Mouse (Mus musculus): ENCODE measurements around the gene Pde8b.

Pde8b gene

DNA sequence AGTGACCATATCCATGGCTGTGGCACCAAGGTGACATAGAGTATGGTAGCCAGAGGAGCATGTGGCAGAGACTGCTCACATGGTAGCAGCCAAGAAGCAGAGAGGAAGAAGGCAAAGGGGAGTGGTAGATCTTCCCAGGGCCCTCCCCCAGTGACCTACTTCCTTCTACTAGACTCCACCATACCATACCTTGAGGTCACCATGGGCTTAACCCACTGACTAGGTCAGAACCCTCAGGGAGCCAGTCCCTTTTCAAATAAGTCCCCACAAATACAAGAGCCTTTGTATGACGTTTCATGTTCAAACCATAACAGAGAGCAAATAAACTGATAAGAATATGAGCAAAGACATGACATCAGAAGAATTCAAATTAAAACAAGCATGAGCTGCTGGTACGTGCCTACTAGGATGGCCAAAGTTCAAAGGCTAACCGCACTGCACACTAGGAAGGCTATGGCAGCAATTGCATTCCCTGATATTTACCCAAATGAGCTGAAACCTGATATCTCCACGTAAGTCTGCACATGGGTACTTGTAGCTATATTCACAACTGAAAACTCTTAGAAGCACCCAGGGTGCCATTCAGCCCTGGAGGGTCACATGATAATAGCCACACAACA lies 109.6 kb downstream of the Pde8b start:
- no peak for DNase-seq (ENCODE audit: low read depth, low spot score)

DNA sequence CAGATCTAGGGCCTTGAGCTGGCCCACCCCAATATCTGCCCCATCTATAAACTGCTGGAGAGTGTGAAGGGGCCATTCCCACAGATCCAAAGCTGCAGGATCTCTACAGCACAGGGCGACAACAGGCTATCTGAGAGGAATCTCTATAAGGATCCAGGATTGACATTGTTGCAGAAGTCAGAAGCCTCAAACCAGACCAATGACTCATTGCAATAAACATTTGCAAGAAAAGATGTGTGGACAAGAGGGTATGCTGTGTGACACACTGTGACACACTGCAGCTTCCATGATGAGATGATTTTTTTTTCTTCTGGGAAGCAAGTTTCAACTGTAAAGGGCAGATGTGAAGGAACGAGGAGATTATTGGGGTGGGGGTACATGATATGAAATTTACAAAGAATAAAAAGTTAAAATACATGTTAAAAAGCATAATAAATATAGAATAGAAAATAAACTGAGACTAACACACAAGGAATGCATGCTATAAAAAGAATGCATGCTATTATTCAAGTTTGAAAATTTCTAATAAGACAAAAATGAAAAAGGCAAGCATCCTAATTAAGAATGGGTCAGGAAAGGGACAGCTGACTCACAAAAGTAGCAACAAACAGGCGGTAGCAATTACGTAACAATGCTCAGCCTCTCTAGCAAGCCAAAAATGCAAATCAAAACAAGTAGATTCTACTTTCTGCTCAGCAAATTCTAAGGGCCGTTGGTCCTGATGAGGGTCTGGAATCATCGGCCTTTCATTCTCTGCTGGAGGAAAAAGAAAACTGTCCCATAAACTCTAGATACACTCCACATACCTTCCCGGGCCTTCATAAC lies 114.6 kb downstream of the Pde8b start:
- DNase-seq (ENCODE audit: low read depth, low spot score), result no peak

DNA sequence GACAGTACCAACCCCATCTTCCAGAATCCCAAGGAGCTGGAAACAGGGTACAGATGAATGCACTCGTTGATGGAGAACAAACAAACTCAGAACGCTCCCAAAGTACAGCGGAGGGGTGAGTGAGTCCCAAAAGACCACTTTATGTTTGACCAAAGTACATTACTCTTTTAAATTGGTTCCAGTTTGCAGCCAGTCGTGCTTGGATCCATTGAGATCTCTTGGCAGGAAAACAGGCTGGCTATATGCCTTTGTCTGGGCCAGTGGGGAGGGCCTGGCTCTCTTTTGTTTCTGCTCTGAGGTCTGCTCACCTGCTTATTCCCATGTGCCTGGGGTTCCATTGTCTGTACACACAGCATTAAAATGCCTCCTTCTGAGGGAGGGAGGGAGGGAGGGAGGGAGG lies 118.3 kb downstream of the Pde8b start:
- no peak for DNase-seq (ENCODE audit: low read depth, low spot score)

DNA sequence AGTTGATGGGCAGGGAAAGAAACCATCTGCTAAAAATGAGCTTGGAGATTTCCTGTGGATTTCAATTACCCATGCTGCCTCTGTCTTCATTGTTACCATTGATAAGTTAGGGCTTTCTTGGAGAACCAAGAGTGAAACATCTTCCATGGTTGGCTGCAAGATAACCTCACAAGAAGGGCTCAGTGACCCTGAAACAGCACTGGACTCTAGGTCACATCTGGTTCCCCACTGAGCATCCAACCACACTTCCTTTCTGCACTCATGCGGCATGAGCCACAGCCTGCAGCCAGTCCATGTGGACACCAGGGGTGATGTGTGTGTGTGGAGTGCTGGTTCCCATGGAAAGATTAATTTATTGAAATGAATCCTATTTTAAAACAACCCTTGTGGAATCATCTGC lies 119.1 kb downstream of the Pde8b start:
- peak; percentile 14 for DNase-seq (ENCODE audit: low read depth, low spot score)

DNA sequence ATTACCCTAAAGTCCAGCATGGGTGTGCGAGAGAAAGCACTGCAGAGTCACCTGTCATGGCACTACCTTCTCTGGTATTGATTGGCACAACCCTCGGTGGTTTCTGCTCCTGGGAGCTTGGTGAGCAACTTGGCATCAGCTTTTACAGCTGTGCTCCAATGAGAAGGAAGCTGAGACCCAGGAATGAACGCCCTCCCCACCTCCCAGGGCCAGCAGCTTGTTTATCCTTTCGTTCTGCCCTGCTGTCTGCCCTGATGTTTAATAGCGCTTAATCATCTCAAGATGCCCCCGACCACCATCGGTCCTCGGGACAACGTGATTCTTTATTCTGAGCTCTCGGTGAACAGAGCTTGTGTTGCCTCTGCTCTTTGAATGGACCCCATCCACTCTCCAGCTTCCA lies 122.8 kb downstream of the Pde8b start:
- DNase-seq (ENCODE audit: low read depth, low spot score), result no peak

DNA sequence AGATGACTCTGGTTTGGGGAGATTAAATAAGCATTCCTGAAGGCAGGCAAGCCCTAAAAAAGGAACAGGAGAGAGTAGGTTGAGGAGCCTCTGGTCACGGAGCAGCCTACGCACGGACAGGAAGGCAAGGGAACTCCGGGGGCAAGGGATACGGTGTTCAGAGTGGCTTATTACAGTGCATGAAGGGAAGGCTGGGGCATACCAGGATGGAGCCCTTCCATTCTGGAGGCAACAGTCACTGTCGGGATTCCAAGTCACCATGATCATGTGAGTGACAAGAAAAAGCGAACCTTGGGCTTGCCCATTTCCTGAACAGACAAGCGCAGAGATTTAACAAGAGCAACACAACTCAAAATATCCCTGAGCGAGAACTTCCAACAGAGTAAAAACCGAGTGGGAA lies 123.3 kb downstream of the Pde8b start:
- DNase-seq (ENCODE audit: low read depth, low spot score), result no peak

DNA sequence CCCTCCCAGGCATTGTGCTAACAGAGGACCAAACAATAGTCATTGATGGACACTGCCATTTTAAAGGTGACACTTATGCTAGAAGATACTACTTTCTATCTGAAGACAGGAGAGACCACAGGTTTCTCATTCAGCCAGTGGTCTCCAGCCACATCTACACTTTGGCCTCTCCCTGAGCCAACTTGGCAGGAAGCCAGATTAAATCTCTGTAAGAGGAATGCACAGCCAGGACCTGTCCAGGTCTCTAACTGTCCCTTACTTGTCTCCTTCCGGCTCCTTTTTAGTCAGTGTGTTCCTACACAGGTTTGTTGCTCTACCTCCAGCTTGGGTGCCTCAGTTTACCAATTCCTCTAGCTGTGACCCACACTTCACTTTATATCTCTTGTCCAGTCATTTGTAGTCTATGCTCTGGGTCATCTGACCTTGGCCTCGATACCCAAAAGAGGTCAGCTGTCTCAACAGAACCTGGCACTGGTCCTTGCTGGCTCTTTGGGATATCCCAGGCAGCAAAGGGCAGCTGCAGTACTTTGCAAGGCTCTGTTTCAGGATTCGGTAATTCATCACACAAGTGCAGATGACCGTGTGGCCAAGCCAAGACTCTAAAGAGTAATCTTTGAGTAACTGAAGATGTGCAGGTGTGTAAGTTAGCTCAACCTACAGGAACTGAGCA lies 124.5 kb downstream of the Pde8b start:
- no peak for DNase-seq (ENCODE audit: low read depth, low spot score)

DNA sequence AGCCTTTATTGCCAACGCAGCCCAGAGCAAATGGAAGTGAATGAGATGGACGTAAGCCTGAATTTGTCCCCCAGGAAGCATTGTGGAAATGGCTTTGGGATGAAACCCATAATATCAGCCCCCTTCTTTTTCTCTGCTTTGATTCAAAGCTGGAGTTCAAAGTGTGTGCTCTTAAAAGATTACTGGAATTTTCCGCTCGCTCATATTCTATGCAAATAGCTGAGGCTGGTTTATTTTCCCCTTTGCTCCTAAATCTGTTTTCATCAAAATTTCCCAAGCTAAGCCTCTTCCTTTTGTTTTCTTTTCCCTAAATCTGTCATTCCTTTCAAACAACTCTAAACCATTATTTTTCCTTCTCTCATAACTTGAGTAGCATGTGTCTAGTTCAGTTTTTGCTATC lies 129.6 kb downstream of the Pde8b start:
- no peak for DNase-seq (ENCODE audit: low read depth, low spot score)

DNA sequence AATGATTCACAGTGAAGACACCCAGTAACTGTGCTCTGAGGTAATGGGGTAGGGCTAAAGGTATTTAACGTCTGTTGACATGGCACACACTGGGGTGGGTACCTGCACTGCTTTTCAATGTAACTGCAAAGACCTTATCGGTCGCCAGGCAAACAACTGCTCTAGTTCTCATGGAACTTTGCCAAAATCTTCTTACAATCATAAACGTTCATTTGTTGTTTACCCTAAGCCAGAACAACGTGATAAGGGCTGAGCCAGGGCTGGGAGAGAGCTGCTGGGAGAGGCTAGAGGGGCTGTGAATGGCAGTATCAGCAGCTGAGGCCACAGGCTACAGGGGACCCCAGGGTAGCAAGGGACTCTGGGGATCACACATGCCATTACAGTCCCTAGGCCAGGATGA lies 136.4 kb downstream of the Pde8b start:
- no peak for DNase-seq (ENCODE audit: low read depth, low spot score)

DNA sequence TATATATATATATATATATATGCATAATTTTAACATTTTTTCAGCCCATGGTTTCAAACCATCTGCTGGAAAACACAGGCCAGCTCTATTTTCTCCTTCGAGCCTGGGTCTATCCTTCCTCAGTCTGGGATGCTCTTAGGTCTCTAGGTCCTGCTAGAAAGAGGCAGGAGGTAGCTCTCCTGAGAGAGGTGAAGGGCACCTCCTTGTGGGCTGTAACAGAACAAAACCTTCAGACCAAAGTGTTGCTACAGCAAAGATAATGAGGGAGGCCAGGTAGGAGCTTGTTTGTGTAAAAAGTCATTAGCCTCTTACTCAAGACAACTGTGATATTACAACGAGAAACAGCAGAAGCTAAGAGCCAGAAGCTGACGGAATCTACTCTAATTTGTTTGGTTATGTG lies 140.6 kb downstream of the Pde8b start:
- no peak for DNase-seq (ENCODE audit: low read depth, low spot score)

DNA sequence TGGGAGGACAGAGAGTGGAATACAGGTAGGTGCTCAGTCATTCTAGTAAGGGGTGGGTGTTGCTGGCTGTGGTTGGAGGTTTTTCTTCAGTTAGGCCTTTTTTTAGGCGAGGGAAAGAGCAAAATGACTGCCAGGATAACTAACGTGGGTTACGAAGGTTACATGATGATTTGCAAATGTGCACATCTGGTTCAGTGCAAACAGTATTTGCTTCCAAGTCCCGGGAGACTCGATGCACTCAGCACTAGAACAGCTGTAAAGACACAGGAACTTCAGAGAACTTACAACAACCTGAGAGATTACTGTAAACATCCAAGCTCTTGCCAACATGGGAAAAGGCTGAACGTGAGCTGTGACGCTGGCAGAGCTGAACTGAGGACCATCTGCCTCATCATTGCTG lies 142.1 kb downstream of the Pde8b start:
- no peak for DNase-seq (ENCODE audit: low read depth, low spot score)

DNA sequence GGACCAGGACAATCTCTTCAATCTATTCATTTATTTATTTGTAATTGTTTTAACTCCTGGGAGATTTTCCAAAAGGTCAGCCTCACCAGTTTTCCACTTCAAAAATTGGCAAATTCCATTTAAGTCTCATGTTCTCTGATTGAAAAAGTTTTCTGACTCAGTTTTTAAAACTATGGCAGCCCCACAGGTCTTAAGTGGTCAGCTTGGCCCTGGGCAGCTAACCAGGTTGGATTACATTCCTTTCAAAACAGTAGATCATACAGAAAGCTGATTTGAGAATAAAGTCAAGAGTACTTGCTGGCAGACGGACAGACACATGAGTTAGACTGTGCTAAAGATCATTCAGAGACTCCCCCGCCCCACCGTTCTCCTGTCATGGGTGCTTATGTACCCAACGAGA lies 145.3 kb downstream of the Pde8b start:
- no peak for DNase-seq (ENCODE audit: low read depth, low spot score)

DNA sequence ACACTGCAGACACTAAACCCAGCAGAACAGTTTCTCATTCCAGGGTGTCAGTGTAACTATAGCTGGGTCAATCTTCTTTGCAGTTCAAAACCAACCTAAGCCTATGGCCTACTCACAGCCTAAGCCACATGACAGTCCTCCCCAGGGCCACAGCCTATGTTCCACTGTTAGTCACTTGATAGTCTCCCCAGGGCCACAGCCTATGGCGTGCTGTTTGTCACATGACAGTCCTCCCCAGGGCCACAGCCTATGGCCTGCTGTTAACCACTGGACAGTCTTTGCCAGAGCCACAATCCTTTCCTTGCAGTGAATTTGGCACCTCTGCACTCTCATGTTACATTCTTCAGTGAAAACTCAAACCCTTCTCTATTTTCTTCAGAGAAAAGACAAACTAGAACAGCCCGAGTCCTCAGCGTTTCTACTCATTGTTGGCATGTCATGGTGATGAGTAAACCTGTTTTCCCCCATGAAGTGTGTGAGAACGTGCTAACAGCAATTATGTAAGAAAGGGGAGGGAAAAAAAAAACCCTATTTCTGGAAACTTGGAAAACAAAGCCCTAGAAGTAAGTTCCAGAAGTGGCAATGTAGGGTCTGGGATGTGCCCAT lies 147.0 kb downstream of the Pde8b start:
- DNase-seq (ENCODE audit: low read depth, low spot score), result no peak

DNA sequence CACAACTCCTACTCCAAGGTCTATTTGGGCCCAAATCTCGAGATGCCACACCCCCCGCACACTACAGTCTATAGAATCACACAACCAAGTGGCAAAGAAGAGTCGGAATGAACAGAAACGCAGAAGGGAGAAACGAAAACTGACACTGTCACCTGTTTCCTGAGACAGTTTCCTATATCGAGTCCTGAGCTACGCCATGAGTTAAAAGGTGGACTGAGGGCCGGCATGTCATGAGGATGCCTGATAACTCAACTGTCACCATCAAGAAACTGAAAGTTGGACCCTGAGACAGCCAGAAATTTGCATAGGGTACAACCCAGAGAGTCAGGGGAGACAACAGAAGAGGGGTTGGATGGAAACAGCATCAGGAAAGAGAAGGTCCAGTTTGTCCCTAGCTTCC lies 148.8 kb downstream of the Pde8b start:
- no peak for DNase-seq (ENCODE audit: low read depth, low spot score)

DNA sequence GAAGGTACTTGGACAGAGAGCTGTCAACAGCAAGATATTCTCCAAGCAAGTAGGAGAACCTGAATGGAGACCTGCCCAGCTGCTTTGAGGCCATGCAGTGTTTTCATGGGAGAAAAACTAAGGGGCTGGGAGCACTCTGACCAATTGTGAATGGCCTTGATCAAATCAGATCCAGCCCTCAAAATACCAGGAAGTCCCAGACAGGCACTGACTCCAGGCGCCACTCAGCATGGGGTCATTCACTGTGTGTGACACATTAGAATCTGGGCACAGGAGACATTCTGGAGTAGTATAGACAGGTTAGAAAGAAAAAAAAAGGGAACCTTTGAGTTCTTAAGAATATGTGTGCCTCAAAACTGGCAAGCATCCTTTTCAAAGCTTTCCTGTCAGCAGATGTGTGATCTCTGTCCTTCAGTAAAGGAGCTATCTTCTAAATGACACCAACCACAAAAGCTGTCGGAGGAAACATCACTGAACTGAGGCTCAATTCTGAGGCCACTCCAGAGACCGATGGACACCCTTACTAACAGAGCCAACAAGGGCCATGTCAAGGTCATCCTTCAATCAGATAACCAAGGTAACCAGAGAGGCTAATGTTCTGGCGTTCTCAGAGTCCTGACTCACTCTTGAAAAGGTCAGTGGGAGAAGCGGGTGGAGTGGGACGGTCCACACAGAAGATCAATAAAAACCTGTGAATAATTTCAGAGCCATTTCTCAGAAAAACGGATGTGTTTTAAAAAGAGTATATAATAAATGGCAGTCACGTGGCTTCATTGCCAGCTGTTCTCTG lies 151.0 kb downstream of the Pde8b start:
- DNase-seq (ENCODE audit: low read depth, low spot score), result no peak

DNA sequence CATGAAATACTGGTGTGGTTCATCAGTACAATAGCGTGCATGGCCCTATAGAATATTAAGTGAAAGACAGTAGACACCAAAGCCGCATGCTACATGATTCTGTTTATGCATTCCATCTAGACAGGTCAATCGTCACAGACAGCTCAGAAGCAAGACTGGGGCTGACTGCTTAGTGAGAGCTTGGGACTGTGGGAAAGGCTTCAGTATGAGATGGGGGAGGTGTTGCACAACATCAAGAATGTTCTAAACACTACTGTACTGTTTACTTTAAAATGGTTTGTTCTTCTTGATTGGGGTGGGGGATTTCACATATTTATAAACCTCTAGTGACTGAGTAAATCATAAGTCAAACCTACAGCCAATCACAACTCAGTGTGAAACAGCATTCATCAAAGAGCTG lies 153.5 kb downstream of the Pde8b start:
- no peak for DNase-seq (ENCODE audit: low read depth, low spot score)

DNA sequence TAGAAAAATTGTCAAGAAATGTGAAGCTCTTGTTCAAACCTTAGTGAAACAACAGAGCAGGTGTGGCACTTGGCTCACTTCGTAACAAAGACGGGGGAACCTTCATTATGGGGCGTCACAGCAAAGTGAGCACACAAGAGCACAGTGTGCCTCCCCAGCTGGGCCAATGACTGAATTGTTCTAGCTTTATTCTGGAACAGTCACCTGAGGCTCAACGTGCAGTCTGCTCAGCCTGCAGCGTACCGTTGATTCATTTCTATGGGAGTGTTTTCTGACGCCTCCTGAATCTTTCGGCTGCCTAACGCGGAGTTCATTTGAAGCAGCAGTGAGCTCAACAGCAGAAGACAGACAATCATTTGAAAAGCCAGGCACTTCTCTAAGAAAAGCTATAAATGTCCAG lies 154.3 kb downstream of the Pde8b start:
- DNase-seq (ENCODE audit: low read depth, low spot score), result no peak

DNA sequence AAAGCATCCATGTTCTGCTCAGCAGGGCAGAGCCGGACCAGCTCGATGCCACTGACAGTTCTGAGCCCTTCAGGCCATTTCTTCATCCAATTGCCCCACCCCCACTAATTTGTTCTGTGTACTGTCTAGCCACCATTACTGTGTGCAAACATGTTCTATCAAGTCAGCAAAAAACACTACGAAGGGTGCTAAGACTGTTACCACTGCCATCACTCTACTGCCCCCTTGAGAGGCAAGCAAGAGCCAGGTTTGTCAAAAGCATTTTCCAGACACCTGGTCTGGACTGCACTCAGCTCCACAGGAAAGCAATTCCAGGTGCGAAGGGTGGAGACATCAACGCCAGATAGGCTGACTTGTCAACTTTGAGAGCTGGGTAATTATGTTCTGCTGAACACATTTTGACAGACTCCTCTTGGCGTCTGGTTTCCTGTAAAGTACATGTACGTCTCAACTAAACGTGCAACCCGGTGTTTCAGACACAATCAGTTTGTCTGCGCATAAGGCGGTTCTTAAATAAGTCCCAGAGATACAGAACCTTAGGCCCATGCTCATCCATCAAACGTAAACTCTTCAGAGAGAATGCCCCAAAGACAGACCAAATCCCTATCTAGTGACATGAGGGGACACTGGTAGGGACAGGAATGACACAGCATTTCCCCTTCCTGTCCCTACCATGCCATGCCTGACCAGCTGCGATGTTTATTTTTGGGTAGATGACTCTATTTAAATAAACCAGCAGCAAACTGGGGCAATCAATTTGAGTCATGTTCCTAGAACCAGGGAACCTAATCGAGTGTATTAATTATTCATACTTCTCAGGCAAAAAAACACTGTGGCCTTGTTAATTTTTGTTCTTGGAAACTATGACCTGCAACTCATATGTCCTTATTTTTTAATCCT lies 158.3 kb downstream of the Pde8b start:
- DNase-seq (ENCODE audit: low read depth, low spot score), result no peak

DNA sequence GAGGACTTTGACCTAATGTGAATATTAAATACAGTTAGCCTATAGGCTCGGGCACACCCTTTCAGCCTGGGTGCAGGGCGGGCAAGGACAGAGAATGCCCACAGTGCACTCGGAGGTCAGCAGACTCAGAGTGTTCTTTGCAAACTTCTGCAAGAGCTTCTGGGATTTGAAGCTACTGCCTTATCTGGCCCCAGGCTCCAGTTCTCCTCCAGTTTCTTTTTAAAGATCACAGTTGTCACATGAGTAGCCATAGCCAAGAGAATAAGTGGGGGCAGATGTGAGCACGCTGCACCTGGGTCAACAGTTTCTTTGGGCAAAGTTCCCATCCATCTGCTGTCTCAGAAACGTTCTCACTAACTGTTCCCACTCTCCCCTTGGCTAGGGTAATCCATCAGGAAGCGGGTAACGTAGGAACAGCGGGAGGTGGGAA lies 162.8 kb downstream of the Pde8b start:
- no peak for DNase-seq (ENCODE audit: low read depth, low spot score)

DNA sequence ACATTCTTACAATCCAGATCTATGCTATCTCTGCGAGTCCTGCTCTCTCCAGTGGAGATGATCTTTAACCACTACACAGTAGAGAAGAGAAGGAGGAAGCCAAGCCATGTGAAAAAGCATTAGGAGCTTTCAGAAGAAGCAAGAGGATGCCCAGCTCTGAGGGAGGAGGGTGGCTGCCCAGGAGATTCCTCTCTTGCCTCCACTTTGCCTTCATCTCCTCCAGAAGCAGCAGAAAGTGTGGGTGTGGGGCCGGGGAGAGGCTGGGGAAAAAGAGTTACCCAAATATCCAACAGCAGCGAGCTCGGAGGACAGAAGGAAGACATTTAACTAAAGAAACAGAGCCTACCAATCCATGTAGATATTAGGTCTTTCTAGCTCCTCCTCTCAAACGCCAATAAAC lies 164.1 kb downstream of the Pde8b start:
- DNase-seq (ENCODE audit: low read depth, low spot score), result no peak

DNA sequence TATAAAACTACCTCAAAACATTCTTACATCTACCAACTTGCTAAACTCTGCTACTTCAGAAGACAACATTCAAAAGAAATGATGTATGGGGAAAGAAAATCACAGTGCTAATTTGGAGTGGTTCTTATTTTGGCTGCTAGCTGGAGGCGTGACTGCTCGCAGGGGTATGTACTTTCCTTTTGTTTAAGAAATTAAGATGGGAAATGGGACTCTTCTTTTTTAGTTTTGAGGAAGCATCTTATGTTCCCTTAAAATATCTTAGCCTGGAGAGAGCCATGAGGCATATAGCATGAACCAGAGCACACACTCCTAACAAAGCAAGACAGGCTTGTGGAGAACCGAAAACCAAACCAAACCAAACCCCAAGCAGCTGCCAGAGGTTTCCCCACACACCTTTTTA lies 167.5 kb downstream of the Pde8b start:
- no peak for DNase-seq (ENCODE audit: low read depth, low spot score)
